Mouse (Mus musculus) bone marrow macrophage, adult 2 months (primary cell): Measurements from ENCODE around the gene Slc12a3.

Source experiments
- CTCF ChIP-seq: IDR thresholded peaks from 2 replicates; pipeline ENCODE4 v1.5.1; 2012; ENCODE audit warnings: low read depth, mild to moderate bottlenecking, low read length, moderate library complexity
- POLR2A ChIP-seq: IDR thresholded peaks from 2 replicates; pipeline ENCODE4 v1.6.1; 2012; ENCODE audit warnings: mild to moderate bottlenecking, low read depth, low read length, borderline replicate concordance

DNA sequence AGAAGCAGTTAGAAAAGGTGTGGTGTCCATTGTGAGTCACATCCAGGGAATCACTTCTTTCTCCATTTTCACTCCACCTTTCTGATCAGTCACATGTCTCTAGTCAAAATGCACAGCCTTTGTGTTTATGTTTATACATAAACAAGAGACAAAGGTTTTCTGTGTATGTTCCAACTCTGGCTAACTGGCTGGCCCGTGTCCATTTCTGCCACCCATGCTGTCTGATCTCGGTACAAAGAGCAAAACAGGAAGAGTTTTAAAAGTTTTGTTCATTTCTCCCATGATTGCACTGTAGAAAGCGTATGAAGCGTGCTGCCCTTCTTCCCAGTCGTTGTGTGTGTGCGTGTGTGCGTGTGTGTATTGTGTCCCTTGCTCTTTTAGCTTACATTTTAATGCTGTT lies 44.8 kb upstream of the Slc12a3 start:
- TF ChIP-seq POLR2A, result no peak
- no peak for TF ChIP-seq CTCF
